Mouse (Mus musculus): ENCODE measurements at regions not wholly inside any gene's neighbourhood (a gene's known extent, or its start where the extent isn't known, plus 50 kb on each side); places are given as distances from the start of the nearest gene placed in this dataset.

DNA sequence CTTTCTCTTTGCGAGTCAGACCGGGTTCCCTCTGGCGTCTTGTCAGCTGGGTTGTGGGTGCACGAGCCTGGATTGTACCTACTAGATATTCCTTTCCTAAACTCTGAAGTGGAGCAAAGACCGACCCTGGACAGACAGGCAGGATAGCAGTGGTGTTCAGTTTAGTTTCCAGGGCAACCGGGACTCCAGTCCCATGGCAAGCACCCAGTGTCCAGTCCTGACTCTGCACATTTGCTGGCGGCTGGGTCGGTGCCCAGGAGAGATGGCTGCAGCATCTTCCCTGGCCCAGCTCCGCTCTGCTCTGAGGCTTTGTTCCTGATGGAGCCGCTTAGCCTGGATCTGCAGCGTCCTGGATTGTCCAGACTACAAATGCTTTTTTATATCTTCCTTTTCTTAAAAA, 188.1 kb upstream of the Map3k1 start:
- TF ChIP-seq POLR2A (IDR thresholded peaks at IDR 0.05; ENCODE audit: low read depth, low read length): no peak
- TF ChIP-seq CTCF (IDR thresholded peaks at IDR 0.05; ENCODE audit: borderline replicate concordance, insufficient read depth, low read length): no peak

Measured in embryonic fibroblast, embryonic 13.5 days (primary cell).